Mouse (Mus musculus) gastrocnemius, adult 18-20 months (tissue): ENCODE results near the gene Pdzd11. TPM values are rescaled to one million over a fixed set of nuclear protein-coding genes. Genes with fewer than 3 reads are reported as not detected.

Experiments
- DNase-seq: peaks from one replicate; pipeline ENCODE4 v3.0.0; 2021; ENCODE audit warnings: low spot score
- long read RNA-seq, 2 experiments: library from polyadenylated mRNA; stranded (forward); transcript quantifications; one replicate each; pipeline ENCODE4 v2.0.0; 2021
- total RNA-seq, 2 experiments: library from RNA; stranded (reverse); gene quantifications; 2 replicates each; pipeline ENCODE4 v1.2.3; 2021

Pdzd11 gene
- 10 to 100 TPM; 10.8 to 11.4 TPM for total RNA-seq
- long read RNA-seq, experiment 1, transcript Pdzd11-202 (7 exons, 1,041 nt) = major isoform, 6 of 8 reads
- long read RNA-seq, experiment 1, partial matches to known transcripts = 0 of 8 reads
- long read RNA-seq, experiment 1, other reads (novel, unspliced or antisense) = 0 of 8 reads
- long read RNA-seq, experiment 2, transcript Pdzd11-201 (7 exons, 1,626 nt) = major isoform, 8 of 11 reads
- long read RNA-seq, experiment 2, partial matches to known transcripts = 0 of 11 reads
- long read RNA-seq, experiment 2, other reads (novel, unspliced or antisense) = 0 of 11 reads

- peak; percentile 86 for DNase-seq
Measured at GRCm38 (mm10) chrX:100625802-100626793, at the start of gene Pdzd11. TSS of gene Pdzd11 (minus strand) at chrX:100626568.

GRCm38 (mm10) chrX:100664825-100665224 is 38.5 kb upstream of the Pdzd11 start:
- DNase-seq = no peak

DNA sequence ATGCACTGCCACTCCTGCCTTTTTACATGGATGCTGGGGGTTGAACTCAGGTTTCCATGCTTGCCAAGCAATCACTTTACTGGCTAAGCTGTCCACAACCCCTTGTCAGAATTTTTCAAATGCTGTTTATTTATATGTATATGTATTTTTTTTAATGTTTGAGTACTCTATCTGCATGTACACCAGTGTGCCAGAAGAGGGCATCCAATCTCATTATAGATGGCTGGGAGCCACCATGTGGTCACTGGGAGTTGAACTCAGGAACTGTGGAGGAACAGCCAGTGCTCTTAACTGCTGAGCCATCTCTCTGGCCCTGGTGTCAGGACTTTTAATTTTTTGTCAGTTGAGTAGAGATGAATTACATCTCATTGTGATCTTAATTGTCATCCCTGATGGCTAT is 26.5 kb upstream of the Pdzd11 start:
- DNase-seq = no peak

- DNase-seq = no peak
Measured at GRCm38 (mm10) chrX:100638477-100638876, 12.1 kb upstream of the Pdzd11 start.

- DNase-seq = no peak
Measured at GRCm38 (mm10) chrX:100629076-100629475, 2.7 kb upstream of the Pdzd11 start.

DNA sequence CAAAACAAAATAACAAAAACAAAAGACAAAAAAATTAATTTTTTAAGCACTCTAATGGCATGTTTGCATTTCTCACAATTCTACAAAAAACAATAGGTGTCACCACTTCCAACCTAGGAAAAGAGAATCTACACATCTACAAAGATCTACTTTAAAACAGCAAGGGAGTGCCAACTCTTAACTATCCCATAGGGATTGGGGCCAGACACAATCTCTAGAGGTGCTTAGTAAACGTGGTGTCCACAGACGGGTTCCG is 894 bp downstream of the Pdzd11 start, which contains the start of gene Kif4:
Gene Kif4, plus strand, starts transcription at position 192 of the 256 bp plus-strand sequence.
- no peak for DNase-seq

- DNase-seq = no peak
Measured at GRCm38 (mm10) chrX:100625146-100625545, 1.2 kb downstream of the Pdzd11 start.

DNA sequence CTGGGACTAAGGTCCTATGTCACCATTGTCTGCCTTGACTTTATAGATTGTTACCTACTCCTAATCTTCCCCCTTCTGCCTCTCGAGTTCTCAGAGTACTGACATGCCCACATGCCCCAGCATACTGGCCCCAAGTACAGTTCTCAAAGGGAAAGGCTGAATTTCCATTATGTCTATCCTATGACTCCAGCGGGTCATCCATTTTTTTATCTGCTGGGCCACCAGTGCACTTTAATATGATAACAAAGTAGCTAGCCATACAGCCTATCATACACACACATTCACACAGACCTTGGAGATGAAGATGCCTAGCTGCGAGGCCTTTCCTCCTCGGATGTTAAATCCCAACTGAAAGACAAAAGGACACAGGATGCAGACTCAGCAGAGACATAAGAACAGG is 2.1 kb downstream of the Pdzd11 start:
- no peak for DNase-seq

GRCm38 (mm10) chrX:100621366-100621765 is 5.0 kb downstream of the Pdzd11 start:
- DNase-seq = no peak

GRCm38 (mm10) chrX:100618488-100618887 is 7.9 kb downstream of the Pdzd11 start:
- DNase-seq = no peak

DNA sequence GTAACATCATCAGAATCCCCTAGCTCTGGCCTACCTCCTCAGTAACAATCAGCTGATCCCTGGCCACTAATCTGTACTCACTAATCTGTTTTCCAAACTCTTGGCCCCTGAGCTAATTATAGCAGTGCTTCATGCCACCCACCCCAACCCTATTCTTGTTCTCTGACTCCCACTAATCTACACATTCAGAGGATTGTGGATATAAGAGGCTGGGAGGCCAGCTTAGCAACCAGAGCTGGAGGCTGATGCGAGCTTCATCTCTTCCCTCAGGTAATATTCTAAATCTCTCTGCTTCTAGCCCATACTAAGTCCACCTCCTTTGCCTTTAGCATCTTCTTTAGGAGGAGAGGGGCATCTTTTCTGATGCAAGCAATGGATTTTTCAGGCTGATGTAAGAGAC is 21.1 kb downstream of the Pdzd11 start, which contains the start of gene Arr3:
Gene Arr3, plus strand, starts transcription at position 184 of the 400 bp plus-strand sequence.
- DNase-seq = no peak

DNA sequence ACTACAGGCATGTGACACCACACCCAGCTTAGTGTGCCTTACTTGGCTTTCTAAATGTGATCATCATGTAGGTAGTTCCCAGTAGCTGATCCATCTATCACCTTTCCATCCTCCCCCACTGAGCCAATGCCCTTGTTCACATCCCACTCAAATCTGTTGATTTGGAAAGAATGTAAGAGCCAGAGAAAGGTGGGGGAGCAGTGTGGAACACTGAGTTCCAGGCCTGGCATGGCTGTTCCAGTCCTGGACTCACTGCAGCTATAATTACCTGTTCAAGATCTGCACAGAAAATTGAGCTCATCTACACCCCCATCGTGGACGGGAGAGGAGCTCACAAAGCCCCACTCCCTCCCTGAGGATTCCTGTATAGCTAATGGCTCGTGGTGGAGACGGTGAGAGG is 26.6 kb downstream of the Pdzd11 start:
- no peak for DNase-seq

DNA sequence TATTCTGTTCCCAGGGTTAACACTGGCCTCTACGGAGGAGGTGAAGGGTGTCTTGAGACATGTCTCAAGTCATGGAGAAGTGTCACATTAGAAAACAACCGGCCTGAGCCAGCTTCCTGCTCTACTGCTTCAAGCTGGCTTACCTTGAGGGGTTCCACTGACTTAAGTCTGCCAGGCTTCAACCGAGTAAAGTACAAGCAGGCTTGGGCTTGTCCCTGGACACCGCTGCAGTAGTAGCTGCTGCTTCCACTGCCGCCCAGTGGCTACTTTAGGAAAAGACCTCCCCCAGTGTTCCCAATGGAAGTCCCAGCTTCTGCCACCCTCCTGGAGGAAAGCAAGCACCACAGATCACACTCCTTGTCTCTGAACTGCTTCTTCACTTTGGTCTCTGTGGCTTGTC is 28.9 kb downstream of the Pdzd11 start:
- no peak for DNase-seq

DNA sequence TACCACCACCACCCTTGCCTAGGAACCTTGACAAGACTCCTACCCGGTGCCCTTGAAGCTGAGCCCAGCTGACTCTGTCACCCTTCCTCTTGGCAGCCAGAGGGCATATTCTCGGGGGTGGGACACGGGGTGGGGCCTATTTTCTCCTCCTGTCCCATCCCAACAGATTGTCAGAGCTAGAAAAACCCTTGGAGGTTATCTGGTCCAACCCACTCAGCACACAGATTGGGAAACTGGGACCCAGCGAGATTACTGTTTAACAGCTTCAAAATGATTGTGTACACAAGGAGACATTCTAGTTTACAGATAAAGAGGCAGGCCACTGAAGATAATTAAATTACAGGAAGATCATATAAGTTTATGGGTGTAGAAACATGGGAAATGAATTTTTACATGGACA is 31.6 kb downstream of the Pdzd11 start, which contains the start of gene P2ry4:
Gene P2ry4, minus strand, starts transcription at position 79 of the 400 bp plus-strand sequence.
- no peak for DNase-seq

Other genes starting within 250 kb of the Pdzd11 start
- gene Otud6a, start 197.6 kb downstream of the Pdzd11 start, total RNA-seq = not detected
- under 1 TPM; 0.14 to 0.24 TPM for gene Awat2, start 183.9 kb downstream of the Pdzd11 start, total RNA-seq
- gene Igbp1, start 132.3 kb downstream of the Pdzd11 start, total RNA-seq = 10 to 100 TPM; 34.2 to 40.6 TPM
- gene Dgat2l6, start 101.7 kb downstream of the Pdzd11 start, total RNA-seq = under 1 TPM; 0.30 to 0.62 TPM
- not detected for gene Awat1, start 54.3 kb downstream of the Pdzd11 start, total RNA-seq
- under 1 TPM in 1 of 2 experiments, not detected in 1; 0.05 TPM for gene P2ry4, start 31.7 kb downstream of the Pdzd11 start, total RNA-seq
- not detected for gene Arr3, start 21.1 kb downstream of the Pdzd11 start, total RNA-seq
- gene Kif4, start 831 bp downstream of the Pdzd11 start, total RNA-seq = under 1 TPM in 1 of 2 experiments, not detected in 1; 0.12 TPM
- gene Gdpd2, start 103.3 kb upstream of the Pdzd11 start, total RNA-seq = not detected
- gene Dlg3, start 141.2 kb upstream of the Pdzd11 start, total RNA-seq = 1 to 10 TPM; 1.1 to 1.9 TPM